Mouse (Mus musculus) bone marrow macrophage, adult 2 months (primary cell): ENCODE measurements around the gene Sprr2a3.
"Not testable (repeated sequence)": the region's sequence is repeated elsewhere in the genome, so short reads cannot be mapped to it uniquely, and the experiment has no call there.

Source experiments
- CTCF ChIP-seq: IDR thresholded peaks from 2 replicates; pipeline ENCODE4 v1.5.1; 2012; ENCODE audit warnings: low read depth, mild to moderate bottlenecking, low read length, moderate library complexity
- POLR2A ChIP-seq: IDR thresholded peaks from 2 replicates; pipeline ENCODE4 v1.6.1; 2012; ENCODE audit warnings: mild to moderate bottlenecking, low read depth, low read length, borderline replicate concordance

DNA sequence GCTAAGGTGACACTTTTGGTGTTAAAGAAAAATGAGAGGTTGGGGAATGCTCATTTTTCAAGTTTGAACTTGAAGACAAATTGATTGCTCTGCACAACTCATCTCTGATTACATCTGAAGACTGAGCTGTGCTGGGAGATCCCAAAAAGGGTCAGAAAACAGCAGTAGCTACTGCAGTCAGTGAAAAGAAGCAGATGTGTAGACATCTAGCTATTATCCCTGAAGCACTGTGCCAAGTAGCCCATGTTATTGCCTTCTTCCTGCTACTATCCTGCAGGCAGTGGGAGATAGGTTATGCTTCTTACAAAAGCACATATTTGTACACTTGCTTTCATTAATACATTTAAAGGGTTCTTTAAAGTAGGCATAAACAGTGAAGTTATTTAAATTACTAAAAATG lies 5.6 kb upstream of the Sprr2a3 start:
- not testable (repeated sequence) for TF ChIP-seq POLR2A, CTCF
